Mouse (Mus musculus) liver, adult 2 months (tissue): ENCODE measurements at regions not wholly inside any gene's neighbourhood (a gene's known extent, or its start where the extent isn't known, plus 50 kb on each side); places are given as distances from the start of the nearest gene placed in this dataset.

ENCODE experiments used
- CTCF ChIP-seq: fragments of 200-500 bp; IDR thresholded peaks from 2 replicates; pipeline ENCODE4 v1.5.1; 2011; ENCODE audit warnings: low read depth, low read length, control low read depth
- POLR2A ChIP-seq: fragments of 200-500 bp; IDR thresholded peaks from 2 replicates; pipeline ENCODE4 v1.6.1; 2011; ENCODE audit warnings: low read length, control low read depth; ENCODE audit not compliant: insufficient read depth; ENCODE audit errors: extremely low read depth

- no peak for TF ChIP-seq CTCF
- TF ChIP-seq POLR2A: no peak
These were observed 209.0 kb downstream of the Faxc start for GRCm38 (mm10) chr4:22140122-22140521.
